Mouse (Mus musculus) heart, postnatal 0 days (tissue): Measurements from ENCODE around the gene Gm49384. TPM values are rescaled to one million over a fixed set of nuclear protein-coding genes. Genes with fewer than 3 reads are reported as not detected.
A peak's percentile ranks its signal among the peaks of the same experiment; 100 is the strongest.

ENCODE experiments used
- ATAC-seq: fragments of 200-750 bp; cut with Nextera tagmentation; 2 replicates; pipeline ENCODE4 v1.8.0; 2017; ENCODE audit warnings: low read depth, moderate number of reproducible peaks, moderate library complexity; ENCODE audit not compliant: insufficient read depth
- DNase-seq: peaks from one replicate; pipeline ENCODE4 v3.0.0-alpha.2; 2016; ENCODE audit warnings: low spot score
- H3K27ac ChIP-seq: fragments of 300-500 bp; sonication (generic); 2 replicates; pipeline ENCODE4 v1.5.1; 2014; ENCODE audit warnings: low read depth, mild to moderate bottlenecking
- H3K27me3 ChIP-seq: fragments of 300-500 bp; sonication (generic); 2 replicates; pipeline ENCODE4 v1.6.1; 2014; ENCODE audit warnings: low read length, mixed read lengths; ENCODE audit not compliant: control insufficient read depth, insufficient read depth
- H3K36me3 ChIP-seq: fragments of 300-500 bp; sonication (generic); replicated peaks from 2 replicates; pipeline ENCODE4 v1.6.1; 2014; ENCODE audit warnings: low read length, mixed read lengths; ENCODE audit not compliant: control insufficient read depth, insufficient read depth
- H3K4me1 ChIP-seq: fragments of 300-500 bp; sonication (generic); 2 replicates; pipeline ENCODE4 v1.6.1; 2014; ENCODE audit warnings: antibody characterized with exemption; ENCODE audit not compliant: control insufficient read depth, insufficient read depth
- H3K4me2 ChIP-seq: fragments of 300-500 bp; sonication (generic); 2 replicates; pipeline ENCODE4 v1.6.1; 2014; ENCODE audit warnings: low read depth, mild to moderate bottlenecking, low read length, moderate library complexity
- H3K4me3 ChIP-seq: fragments of 300-500 bp; sonication (generic); 2 replicates; pipeline ENCODE4 v1.5.1; 2014; ENCODE audit warnings: low read depth, low read length
- H3K9ac ChIP-seq: fragments of 300-500 bp; sonication (generic); replicated peaks from 2 replicates; pipeline ENCODE4 v1.6.1; 2014; ENCODE audit warnings: low read depth, low read length, mixed read lengths
- H3K9me3 ChIP-seq: fragments of 300-500 bp; sonication (generic); replicated peaks from 2 replicates; pipeline ENCODE4 v1.6.1; 2016; ENCODE audit warnings: low read length; ENCODE audit not compliant: control insufficient read depth
- CTCF ChIP-seq: IDR thresholded peaks from 2 replicates; pipeline ENCODE4 v1.5.1; 2016; ENCODE audit warnings: antibody characterized with exemption, control low read depth, low read depth
- EP300 ChIP-seq: IDR thresholded peaks from 2 replicates; pipeline ENCODE4 v1.6.1; 2016; ENCODE audit warnings: antibody characterized with exemption, low read depth
- WGBS: fragments of 180-500 bp; shearing (Covaris S2); extraction: QIAGEN DNeasy Blood & Tissue Kit; methylation state at CpG from one replicate; pipeline ENCODE4 v1.1.7; 2014; 5-methylcytosine and 5-hydroxymethylcytosine counted together
- polyA plus RNA-seq: library from polyadenylated mRNA; unstranded; fragments of >200 nt; fragmentation: Nextera tagmentation; extraction: Ambion mirVana; gene quantifications from 2 replicates; pipeline ENCODE4 v1.2.1, GENCODE M21; 2015
- total RNA-seq: library from RNA; depleted of rRNA; stranded (reverse); fragments of >200 nt; gene quantifications from 2 replicates; pipeline ENCODE4 v1.2.3, GENCODE M21; 2014; ENCODE audit warnings: low replicate concordance

Gm49384 gene
- total and polyA plus RNA-seq, 2 experiments from 2014 or later: 5.5 to 7.1 TPM

GRCm38 (mm10) chr12:69241405-69241770, 37.3 kb upstream of the Gm49384 start:
- no peak for DNase-seq
- peak overlapping the region; percentile 88 for H3K9ac ChIP-seq
- no peaks in the 10 kb centered on the region for H3K27me3 ChIP-seq
- peak overlapping the region; percentile 83 for H3K27ac ChIP-seq
- H3K4me1 ChIP-seq: 0 out of 2 replicates have a peak, but pooled peaks cover 7% of the 10 kb centered on the region
- no peaks in the 10 kb centered on the region for H3K9me3 ChIP-seq
- H3K36me3 ChIP-seq: no peaks in the 10 kb centered on the region
- H3K4me3 ChIP-seq: peak overlapping the region; percentile 71
- TF ChIP-seq EP300: no peak
- 2% methylated on average over 3 of the region's 3 CpGs for WGBS
- peak overlapping the region; percentile 77 for H3K4me2 ChIP-seq
- ATAC-seq: 0 out of 2 replicates have a peak, but pooled peaks have one; percentile 3

GRCm38 (mm10) chr12:69240876-69241275, 36.8 kb upstream of the Gm49384 start, which contains the start of gene Klhdc1:
TSS of gene Klhdc1 (plus strand) at chr12:69241176.
- no peaks in the 10 kb centered on the region for H3K27me3 ChIP-seq
- H3K4me1 ChIP-seq: 0 out of 2 replicates have a peak, but pooled peaks cover 7% of the 10 kb centered on the region
- H3K4me3 ChIP-seq: peak within 1 kb of the TSS; percentile 71
- peak within 1 kb of the TSS; percentile 83 for H3K27ac ChIP-seq
- H3K4me2 ChIP-seq: peak within 1 kb of the TSS; percentile 77
- 70% methylated on average over 6 of the region's 6 CpGs for WGBS
- H3K9me3 ChIP-seq: no peaks in the 10 kb centered on the region
- peak within 1 kb of the TSS; percentile 88 for H3K9ac ChIP-seq
- ATAC-seq: no peak
- DNase-seq: no peak
- H3K36me3 ChIP-seq: no peaks in the 10 kb centered on the region
- TF ChIP-seq EP300 (no peak), CTCF (no peak)

GRCm38 (mm10) chr12:69238284-69238683, 34.2 kb upstream of the Gm49384 start:
- H3K9ac ChIP-seq: no peak overlapping the region
- DNase-seq (no peak), ATAC-seq (no peak)
- 0 out of 2 replicates have a peak, but pooled peaks cover 7% of the 10 kb centered on the region for H3K4me1 ChIP-seq
- no peaks in the 10 kb centered on the region for H3K9me3 ChIP-seq
- H3K4me2 ChIP-seq: no peak overlapping the region
- H3K27ac ChIP-seq: no peak overlapping the region
- no peak overlapping the region for H3K4me3 ChIP-seq
- H3K27me3 ChIP-seq: no peaks in the 10 kb centered on the region
- 29% methylated on average over 3 of the region's 3 CpGs for WGBS
- no peaks in the 10 kb centered on the region for H3K36me3 ChIP-seq
- 0 out of 2 replicates have a peak, but pooled peaks have one; percentile 13 for TF ChIP-seq CTCF
- no peak for TF ChIP-seq EP300

GRCm38 (mm10) chr12:69235782-69236181, 31.7 kb upstream of the Gm49384 start:
- Histone ChIP-seq H3K9me3 (no peaks in the 10 kb centered on the region), H3K4me3 (no peak overlapping the region), H3K4me1 (no peaks in the 10 kb centered on the region), H3K4me2 (no peak overlapping the region), H3K27ac (no peak overlapping the region), H3K9ac (no peak overlapping the region), H3K27me3 (no peaks in the 10 kb centered on the region), H3K36me3 (no peaks in the 10 kb centered on the region)
- no peak for DNase-seq
- WGBS: 83% methylated on average over 6 of the region's 6 CpGs
- no peak for TF ChIP-seq CTCF
- TF ChIP-seq EP300: no peak
- ATAC-seq: no peak

- DNase-seq: peak; percentile 18
Measured at GRCm38 (mm10) chr12:69229251-69229650, 25.2 kb upstream of the Gm49384 start.

More at GRCm38 (mm10) chr12:69229251-69229650, 25.2 kb upstream of the Gm49384 start:
- Histone ChIP-seq H3K4me1 (peaks cover 6% of the 10 kb centered on the region), H3K4me3 (no peak overlapping the region), H3K9ac (no peak overlapping the region), H3K4me2 (no peak overlapping the region), H3K27ac (no peak overlapping the region), H3K27me3 (no peaks in the 10 kb centered on the region), H3K9me3 (no peaks in the 10 kb centered on the region), H3K36me3 (0 out of 2 replicates have a peak, but pooled peaks cover 4% of the 10 kb centered on the region)
- TF ChIP-seq CTCF: peak; percentile 21; the same call in 1 of the 2 replicates
- no peak for TF ChIP-seq EP300
- 68% methylated on average over 2 of the region's 2 CpGs for WGBS
- ATAC-seq: no peak
